Mouse (Mus musculus): ENCODE measurements around the gene Ap5s1.
"Not testable (repeated sequence)": the region's sequence is repeated elsewhere in the genome, so short reads cannot be mapped to it uniquely, and the experiment has no call there.

Ap5s1 gene

GRCm38 (mm10) chr2:131221853-131222515 lies 15.1 kb downstream of the Ap5s1 start:
- DNase-seq (ENCODE audit: low read depth, low spot score), result no peak

GRCm38 (mm10) chr2:131222562-131222961 lies 15.7 kb downstream of the Ap5s1 start:
- DNase-seq (ENCODE audit: low read depth, low spot score), result no peak

- DNase-seq (ENCODE audit: low read depth, low spot score), result no peak
Measured at GRCm38 (mm10) chr2:131223569-131223968, 16.7 kb downstream of the Ap5s1 start.

GRCm38 (mm10) chr2:131225178-131225577 lies 18.3 kb downstream of the Ap5s1 start:
- DNase-seq (ENCODE audit: low read depth, low spot score), result no peak

GRCm38 (mm10) chr2:131226669-131227068 lies 19.8 kb downstream of the Ap5s1 start:
- DNase-seq (ENCODE audit: low read depth, low spot score), result not testable (repeated sequence)

GRCm38 (mm10) chr2:131227243-131227642 lies 20.4 kb downstream of the Ap5s1 start:
- no peak for DNase-seq (ENCODE audit: low read depth, low spot score)

- DNase-seq (ENCODE audit: low read depth, low spot score), result peak; percentile 92
Measured at GRCm38 (mm10) chr2:131232558-131232957, 25.7 kb downstream of the Ap5s1 start.

- DNase-seq (ENCODE audit: low read depth, low spot score), result peak; percentile 97
Measured at GRCm38 (mm10) chr2:131233307-131234126, 26.6 kb downstream of the Ap5s1 start, which contains the start of gene Mavs. Mavs (plus strand) TSS chr2:131234063.

GRCm38 (mm10) chr2:131234127-131234650 lies 27.3 kb downstream of the Ap5s1 start:
- no peak for DNase-seq (ENCODE audit: low read depth, low spot score)

GRCm38 (mm10) chr2:131234970-131235635 lies 28.2 kb downstream of the Ap5s1 start:
- DNase-seq (ENCODE audit: low read depth, low spot score), result no peak

- DNase-seq (ENCODE audit: low read depth, low spot score), result no peak
Measured at GRCm38 (mm10) chr2:131242180-131242579, 35.3 kb downstream of the Ap5s1 start.

GRCm38 (mm10) chr2:131242929-131243328 lies 36.1 kb downstream of the Ap5s1 start:
- no peak for DNase-seq (ENCODE audit: low read depth, low spot score)

GRCm38 (mm10) chr2:131253681-131254328 lies 46.9 kb downstream of the Ap5s1 start:
- peak; percentile 90 for DNase-seq (ENCODE audit: low read depth, low spot score)

GRCm38 (mm10) chr2:131254329-131254713 lies 47.4 kb downstream of the Ap5s1 start:
- DNase-seq (ENCODE audit: low read depth, low spot score), result no peak

GRCm38 (mm10) chr2:131255738-131256137 lies 48.9 kb downstream of the Ap5s1 start:
- peak; percentile 91 for DNase-seq (ENCODE audit: low read depth, low spot score)

GRCm38 (mm10) chr2:131258693-131259092 lies 51.8 kb downstream of the Ap5s1 start:
- DNase-seq (ENCODE audit: low read depth, low spot score), result no peak

GRCm38 (mm10) chr2:131260544-131261307 lies 53.8 kb downstream of the Ap5s1 start:
- DNase-seq (ENCODE audit: low read depth, low spot score), result no peak

GRCm38 (mm10) chr2:131261481-131262212 lies 54.8 kb downstream of the Ap5s1 start:
- peak; percentile 95 for DNase-seq (ENCODE audit: low read depth, low spot score)

- DNase-seq (ENCODE audit: low read depth, low spot score), result peak; percentile 99
Measured at GRCm38 (mm10) chr2:131262213-131262672, 55.4 kb downstream of the Ap5s1 start, which contains the start of gene Pank2. Pank2 (plus strand) TSS chr2:131262495.
